Mouse (Mus musculus) E14TG2a.4 (cell line): ENCODE data around the gene Rasal1.

Source experiments
- H3K27me3 ChIP-seq: 2 replicates; pipeline ENCODE4 v1.6.1; 2014; ENCODE audit warnings: low read length, control low read depth; ENCODE audit not compliant: insufficient read depth
- H3K36me3 ChIP-seq: 2 replicates; pipeline ENCODE4 v1.6.1; 2014; ENCODE audit warnings: low read length, control low read depth; ENCODE audit not compliant: insufficient read depth
- H3K4me1 ChIP-seq: replicated peaks from 2 replicates; pipeline ENCODE4 v1.6.1; 2014; ENCODE audit warnings: low read depth, low read length, control low read depth
- H3K4me3 ChIP-seq: replicated peaks from 2 replicates; pipeline ENCODE4 v1.5.1; 2014; ENCODE audit warnings: mild to moderate bottlenecking, low read length
- H3K9me3 ChIP-seq: 2 replicates; pipeline ENCODE4 v1.6.1; 2014; ENCODE audit warnings: low read length, control low read depth
- CTCF ChIP-seq: conservative IDR thresholded peaks from 2 replicates; pipeline ENCODE4 v1.5.1; 2014; ENCODE audit warnings: low read length
- NANOG ChIP-seq: IDR thresholded peaks from 2 replicates; pipeline ENCODE4 v1.6.1; 2014; ENCODE audit warnings: borderline replicate concordance, low read length, mixed read lengths
- POU5F1 ChIP-seq: IDR thresholded peaks from 2 replicates; pipeline ENCODE4 v1.6.1; 2014; ENCODE audit warnings: low read length, borderline replicate concordance

Rasal1 gene

GRCm38 (mm10) chr5:120696865-120697264, 48.3 kb downstream of the Rasal1 start:
- Histone ChIP-seq H3K4me3 (peak overlapping the region; percentile 55), H3K27me3 (peaks cover 36% of the 10 kb centered on the region)

GRCm38 (mm10) chr5:120698181-120698580, 49.6 kb downstream of the Rasal1 start:
- Histone ChIP-seq H3K36me3 (no peaks in the 10 kb centered on the region), H3K4me3 (peak overlapping the region; percentile 4), H3K9me3 (no peaks in the 10 kb centered on the region), H3K27me3 (peaks cover 27% of the 10 kb centered on the region), H3K4me1 (peaks cover 95% of the 10 kb centered on the region)
- TF ChIP-seq NANOG (no peak), POU5F1 (no peak), CTCF (no peak; the same call in 1 of the 2 replicates)

More at GRCm38 (mm10) chr5:120696865-120697264, 48.3 kb downstream of the Rasal1 start:
- no peaks in the 10 kb centered on the region for H3K36me3 ChIP-seq
- no peaks in the 10 kb centered on the region for H3K9me3 ChIP-seq
- peaks cover 90% of the 10 kb centered on the region for H3K4me1 ChIP-seq
- no peak for TF ChIP-seq CTCF

GRCm38 (mm10) chr5:120698801-120699391, 50.3 kb downstream of the Rasal1 start:
- no peaks in the 10 kb centered on the region for H3K36me3 ChIP-seq
- H3K4me3 ChIP-seq: peak overlapping the region; percentile 27
- H3K4me1 ChIP-seq: peaks cover 95% of the 10 kb centered on the region
- TF ChIP-seq CTCF (no peak), POU5F1 (no peak), NANOG (no peak)
- H3K9me3 ChIP-seq: no peaks in the 10 kb centered on the region
- peaks cover 20% of the 10 kb centered on the region for H3K27me3 ChIP-seq

- Histone ChIP-seq H3K27me3 (0 out of 2 replicates have a peak, but pooled peaks cover 3% of the 10 kb centered on the region), H3K36me3 (no peaks in the 10 kb centered on the region), H3K4me3 (peak overlapping the region; percentile 54), H3K9me3 (no peaks in the 10 kb centered on the region), H3K4me1 (peaks cover 99% of the 10 kb centered on the region)
- TF ChIP-seq NANOG (no peak), CTCF (no peak), POU5F1 (no peak)
Measured at GRCm38 (mm10) chr5:120700996-120701790, 52.6 kb downstream of the Rasal1 start.

- TF ChIP-seq CTCF (no peak), POU5F1 (no peak), NANOG (no peak)
- Histone ChIP-seq H3K4me3 (no peak overlapping the region), H3K9me3 (no peaks in the 10 kb centered on the region), H3K27me3 (0 out of 2 replicates have a peak, but pooled peaks cover 3% of the 10 kb centered on the region), H3K4me1 (peaks cover 98% of the 10 kb centered on the region), H3K36me3 (no peaks in the 10 kb centered on the region)
Measured at GRCm38 (mm10) chr5:120702421-120702820, 53.8 kb downstream of the Rasal1 start.

- no peaks in the 10 kb centered on the region for H3K9me3 ChIP-seq
- H3K27me3 ChIP-seq: 0 out of 2 replicates have a peak, but pooled peaks cover 3% of the 10 kb centered on the region
- TF ChIP-seq POU5F1 (no peak), NANOG (no peak), CTCF (no peak)
- no peak overlapping the region for H3K4me3 ChIP-seq
- H3K36me3 ChIP-seq: no peaks in the 10 kb centered on the region
- H3K4me1 ChIP-seq: peaks cover 98% of the 10 kb centered on the region
Measured at GRCm38 (mm10) chr5:120702969-120703368, 54.4 kb downstream of the Rasal1 start.

GRCm38 (mm10) chr5:120703660-120704059, 55.0 kb downstream of the Rasal1 start:
- no peaks in the 10 kb centered on the region for H3K36me3 ChIP-seq
- H3K4me3 ChIP-seq: no peak overlapping the region
- H3K27me3 ChIP-seq: peaks cover 9% of the 10 kb centered on the region; the same call in 1 of the 2 replicates
- H3K4me1 ChIP-seq: peaks cover 98% of the 10 kb centered on the region
- TF ChIP-seq POU5F1: no peak
- no peaks in the 10 kb centered on the region for H3K9me3 ChIP-seq

- Histone ChIP-seq H3K36me3 (no peaks in the 10 kb centered on the region), H3K9me3 (no peaks in the 10 kb centered on the region), H3K4me1 (peaks cover 90% of the 10 kb centered on the region), H3K4me3 (peak overlapping the region; percentile 30), H3K27me3 (peaks cover 15% of the 10 kb centered on the region)
- TF ChIP-seq POU5F1: no peak
Measured at GRCm38 (mm10) chr5:120704421-120704820, 55.8 kb downstream of the Rasal1 start.

GRCm38 (mm10) chr5:120706541-120706940, 57.9 kb downstream of the Rasal1 start:
- Histone ChIP-seq H3K27me3 (peaks cover 34% of the 10 kb centered on the region), H3K9me3 (no peaks in the 10 kb centered on the region), H3K4me3 (peak overlapping the region; percentile 48), H3K4me1 (peaks cover 88% of the 10 kb centered on the region), H3K36me3 (no peaks in the 10 kb centered on the region)
- TF ChIP-seq POU5F1: no peak
- TF ChIP-seq NANOG: no peak
- no peak for TF ChIP-seq CTCF
